8 mouse cellular contexts compared by ENCODE assay signal in the genomic region with DNA sequence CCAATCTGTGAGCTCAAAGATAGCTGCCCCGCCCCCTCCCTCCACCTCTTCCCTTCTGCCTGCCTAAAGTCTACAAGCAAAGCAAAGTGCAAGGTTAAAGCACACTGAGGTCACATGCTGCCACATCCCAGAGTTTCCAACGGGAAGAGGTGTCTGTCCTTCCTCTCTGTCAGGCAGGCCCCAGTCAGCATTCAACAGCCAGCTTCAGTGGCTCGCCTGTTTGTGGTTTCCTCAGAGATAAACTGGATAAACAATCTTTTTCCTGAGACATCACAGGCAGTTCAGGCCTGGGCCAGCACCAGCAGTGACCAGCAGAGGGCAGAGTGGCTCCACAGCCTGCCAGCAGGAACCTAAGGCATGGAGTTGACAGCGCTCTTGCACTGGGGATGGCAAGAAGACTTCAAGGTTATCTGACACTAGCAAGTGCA. TPM values are rescaled to one million over a fixed set of nuclear protein-coding genes. Genes with fewer than 3 reads are reported as not detected.
DNase-seq lines count a peak whose midpoint lies in the region; ATAC-seq and TF ChIP-seq lines count a peak whose summit lies in the region.

No protein-coding gene starts in this region.

- H3K27me3 ChIP-seq in heart, embryonic 12.5 days (replicated peaks): no peaks in the 10 kb centered on the region
- no peaks in the 10 kb centered on the region for H3K27me3 ChIP-seq in kidney, embryonic 16.5 days (ENCODE audit: insufficient read depth, low read length)
- H3K27me3 ChIP-seq in liver, adult 2 months (ENCODE audit: control insufficient read depth, insufficient read depth, low read length): no peaks in the 10 kb centered on the region
- H3K27me3 ChIP-seq in myocyte (ENCODE audit: control insufficient read depth, insufficient read depth, insufficient read length): no peaks in the 10 kb centered on the region

- peak; percentile 85 to 86 for DNase-seq in B cell, adult 2 months
- DNase-seq in liver, adult 2 months (ENCODE audit: extremely low read depth, low read depth, low spot score): peak; percentile 81
- DNase-seq in spleen, postnatal 4 days (ENCODE audit: low spot score in 2 of 2): peak; percentile 81 to 92

- no peak for TF ChIP-seq POLR2A in bone marrow, adult 2 months (IDR thresholded peaks at IDR 0.05; ENCODE audit: borderline replicate concordance, control insufficient read depth, low read depth, low read length)
- TF ChIP-seq POLR2A in liver, adult 2 months (IDR thresholded peaks at IDR 0.05; ENCODE audit: extremely low read depth, insufficient read depth, low read length): no peak
- no peak for TF ChIP-seq POLR2A in myocyte (IDR thresholded peaks at IDR 0.05; ENCODE audit: insufficient read length, low read depth)

- peak; percentile 92 for ATAC-seq in erythroid progenitor cell, adult 5-6 weeks (replicated peaks; ENCODE audit: low FRiP score, poor library complexity, severe bottlenecking)
- peak; percentile 86 for ATAC-seq in heart, embryonic 12.5 days (ENCODE audit: insufficient number of reproducible peaks, low FRiP score)
- ATAC-seq in kidney, embryonic 16.5 days (ENCODE audit: low FRiP score, low TSS enrichment): peak; percentile 78; the same call in 1 of the 2 replicates

- H3K27ac ChIP-seq in bone marrow, adult 2 months (ENCODE audit: control insufficient read depth, insufficient read depth, low read depth, low read length, poor library complexity): no peak overlapping the region
- H3K27ac ChIP-seq in heart, embryonic 12.5 days (ENCODE audit: poor library complexity, severe bottlenecking): peak overlapping the region; percentile 27; the same call in 1 of the 2 replicates
- H3K27ac ChIP-seq in kidney, embryonic 16.5 days (ENCODE audit: low read length): no peak overlapping the region
- no peak overlapping the region for H3K27ac ChIP-seq in liver, adult 2 months (replicated peaks; ENCODE audit: insufficient read depth, low read depth, low read length)

- H3K9me3 ChIP-seq in heart, embryonic 12.5 days (replicated peaks): peaks cover 5% of the 10 kb centered on the region; the same call in 1 of the 2 replicates
- 0 out of 2 replicates have a peak, but pooled peaks cover 3% of the 10 kb centered on the region for H3K9me3 ChIP-seq in kidney, embryonic 16.5 days (ENCODE audit: low read length)

- no peak overlapping the region for H3K4me2 ChIP-seq in heart, embryonic 12.5 days
- H3K4me2 ChIP-seq in kidney, embryonic 16.5 days (replicated peaks; ENCODE audit: low read depth, low read length): no peak overlapping the region
- H3K4me2 ChIP-seq in myocyte (ENCODE audit: low read depth): no peak overlapping the region

- 10% methylated on average over 4 of the region's 4 CpGs for WGBS in bone marrow, adult 2 months
- WGBS in heart, embryonic 12.5 days: 6% methylated on average over 4 of the region's 4 CpGs
- WGBS in kidney, embryonic 16.5 days: 30% methylated on average over 4 of the region's 4 CpGs
- WGBS in liver, adult 2 months: 7% methylated on average over 4 of the region's 4 CpGs

- no peaks in the 10 kb centered on the region; the same call in 1 of the 2 replicates for H3K4me1 ChIP-seq in bone marrow, adult 2 months (ENCODE audit: control insufficient read depth, insufficient read depth, low read length)
- peaks cover 14% of the 10 kb centered on the region for H3K4me1 ChIP-seq in heart, embryonic 12.5 days (replicated peaks)
- H3K4me1 ChIP-seq in kidney, embryonic 16.5 days (ENCODE audit: insufficient read depth, low read length): no peaks in the 10 kb centered on the region
- H3K4me1 ChIP-seq in liver, adult 2 months (ENCODE audit: control insufficient read depth, insufficient read depth, low read length): 0 out of 2 replicates have a peak, but pooled peaks cover 1% of the 10 kb centered on the region

- no peak overlapping the region for H3ac ChIP-seq in myocyte (ENCODE audit: control insufficient read depth, insufficient read length)

- H3K4me3 ChIP-seq in bone marrow, adult 2 months (replicated peaks; ENCODE audit: control insufficient read depth, low read depth, low read length): no peak overlapping the region
- no peak overlapping the region for H3K4me3 ChIP-seq in heart, embryonic 12.5 days
- H3K4me3 ChIP-seq in kidney, embryonic 16.5 days (ENCODE audit: low read length): no peak overlapping the region
- H3K4me3 ChIP-seq in liver, adult 2 months (ENCODE audit: insufficient read depth, low read depth, low read length): no peak overlapping the region
- H3K4me3 ChIP-seq in myocyte: no peak overlapping the region

- H3K79me2 ChIP-seq in liver, adult 2 months (ENCODE audit: control insufficient read depth, insufficient read depth, low read length): no peaks in the 10 kb centered on the region
- no peaks in the 10 kb centered on the region for H3K79me2 ChIP-seq in myocyte (ENCODE audit: control insufficient read depth, insufficient read depth)

- peaks cover 29% of the 10 kb centered on the region for H3K36me3 ChIP-seq in heart, embryonic 12.5 days
- peaks cover 15% of the 10 kb centered on the region for H3K36me3 ChIP-seq in kidney, embryonic 16.5 days (ENCODE audit: insufficient read depth, low read length)
- no peaks in the 10 kb centered on the region for H3K36me3 ChIP-seq in liver, adult 2 months (ENCODE audit: control insufficient read depth, insufficient read depth, low read length)
- H3K36me3 ChIP-seq in myocyte (ENCODE audit: control insufficient read depth, insufficient read depth): peaks cover 9% of the 10 kb centered on the region

- peak; percentile 99 for TF ChIP-seq CTCF in bone marrow, adult 2 months (IDR thresholded peaks at IDR 0.05; ENCODE audit: control insufficient read depth, insufficient read depth, low read length)
- TF ChIP-seq CTCF in liver, adult 2 months (IDR thresholded peaks at IDR 0.05; ENCODE audit: low read depth, low read length): peak; percentile 100

- no peak overlapping the region for H3K9ac ChIP-seq in heart, embryonic 12.5 days
- H3K9ac ChIP-seq in kidney, embryonic 16.5 days (replicated peaks; ENCODE audit: low read length): no peak overlapping the region
- no peak overlapping the region for H3K9ac ChIP-seq in liver, adult 2 months (ENCODE audit: low read depth, low read length)

TF ChIP-seq in myocyte, 11 proteins besides CTCF, POLR2A, EP300 and RAD21:
- TF ChIP-seq POLR2AphosphoS2 (IDR thresholded peaks at IDR 0.05; ENCODE audit: insufficient read length, low read depth): peak; percentile 43
- TF ChIP-seq MYOD1 (IDR thresholded peaks at IDR 0.05; ENCODE audit: control insufficient read depth in 1 of 3, insufficient read length in 2 of 3, low read depth in 2 of 3): peak in 1 of 3 experiments; percentile 44
- no peak for TF ChIP-seq TCF12 (IDR thresholded peaks at IDR 0.05; ENCODE audit: insufficient read depth, poor library complexity, severe bottlenecking)
- TF ChIP-seq CEBPB (IDR thresholded peaks at IDR 0.05; ENCODE audit: insufficient read depth, poor library complexity, severe bottlenecking): no peak
- peak in 1 of 3 experiments; percentile 20 for TF ChIP-seq MYOG (IDR thresholded peaks at IDR 0.05; ENCODE audit: control insufficient read depth in 1 of 3, insufficient read depth in 1 of 3, insufficient read length in 2 of 3, low read depth in 2 of 3)

RNA-seq across cellular contexts. Expression of a gene that starts 22.0 kb away (rescaled TPM):
- polyA plus RNA-seq in bone marrow, adult 2 months (2011; ENCODE audit: insufficient read depth, insufficient read length, low replicate concordance, missing spikeins): 23.9 and 60.1 TPM in 2 replicates
- 5.0 and 12.6 TPM in 2 replicates for total RNA-seq in erythroid progenitor cell, adult 5-6 weeks (2015; ENCODE audit: low replicate concordance)
- total RNA-seq in erythroid progenitor cell, adult 5-6 weeks (2017; ENCODE audit: low replicate concordance): 9.1 and 16.8 TPM in 2 replicates
- polyA plus RNA-seq in heart, embryonic 12.5 days (2016; fragmentation: Nextera tagmentation; extraction: Ambion mirVana): 73.2 and 74.6 TPM in 2 replicates
- 45.8 and 49.5 TPM in 2 replicates for polyA plus RNA-seq in kidney, embryonic 16.5 days (2015; fragmentation: Nextera tagmentation; extraction: Ambion mirVana)
- 7.2 TPM in 2 replicates for total RNA-seq in liver, adult 2 months (2014; rRNA removed)
- 6.1 and 9.1 TPM in 2 replicates for polyA plus RNA-seq in liver, adult 2 months (2012; rRNA removed)
- 37.8 TPM for polyA plus RNA-seq in myocyte (2012; fragmentation: generic; extraction: Trizol)

RNA-seq across cellular contexts. Expression of a gene that starts 56.8 kb away (rescaled TPM):
- 11.6 and 29.7 TPM in 2 replicates for polyA plus RNA-seq in bone marrow, adult 2 months (2011; ENCODE audit: insufficient read depth, insufficient read length, low replicate concordance, missing spikeins)
- total RNA-seq in erythroid progenitor cell, adult 5-6 weeks (2015; ENCODE audit: low replicate concordance): 2.1 and 4.3 TPM in 2 replicates
- 2.7 and 20.2 TPM in 2 replicates for total RNA-seq in erythroid progenitor cell, adult 5-6 weeks (2017; ENCODE audit: low replicate concordance)
- polyA plus RNA-seq in heart, embryonic 12.5 days (2016; fragmentation: Nextera tagmentation; extraction: Ambion mirVana): 20.2 and 21.3 TPM in 2 replicates
- polyA plus RNA-seq in kidney, embryonic 16.5 days (2015; fragmentation: Nextera tagmentation; extraction: Ambion mirVana): 10.5 and 12.5 TPM in 2 replicates
- total RNA-seq in liver, adult 2 months (2014; rRNA removed): 0.67 and 0.83 TPM in 2 replicates
- polyA plus RNA-seq in liver, adult 2 months (2012; rRNA removed): 0.59 and 0.77 TPM in 2 replicates
- polyA plus RNA-seq in myocyte (2012; fragmentation: generic; extraction: Trizol): 5.8 TPM
